Mouse (Mus musculus) inflammation-experienced regulatory T-cells, adult 16 weeks (primary cell): ENCODE measurements around the gene Srebf2. TPM values are rescaled to one million over a fixed set of nuclear protein-coding genes. Genes with fewer than 3 reads are reported as not detected.

Experiments
- polyA plus RNA-seq: library from polyadenylated mRNA; unstranded; fragments of 100-300 nt; shearing (Covaris generic); gene quantifications from one replicate; pipeline ENCODE4 v1.2.1, GENCODE M21; 2017

Srebf2 gene
- polyA plus RNA-seq, result 167 TPM

GRCm38 (mm10) chr15:82146770-82147610 lies at the start of gene Srebf2:
TSS of gene Srebf2 (plus strand) at chr15:82147181.

GRCm38 (mm10) chr15:82127426-82128374 lies 19.3 kb upstream of the Srebf2 start, which contains the start of gene Ccdc134:
TSS of gene Ccdc134 (plus strand) at chr15:82127922.

GRCm38 (mm10) chr15:82212752-82213063 lies 65.7 kb downstream of the Srebf2 start, which contains the start of gene Shisa8:
TSS of gene Shisa8 (minus strand) at chr15:82212815.

GRCm38 (mm10) chr15:82223657-82224601 lies 76.9 kb downstream of the Srebf2 start, which contains the start of gene Tnfrsf13c:
TSS of gene Tnfrsf13c (minus strand) at chr15:82224369.

GRCm38 (mm10) chr15:82244115-82244804 lies 97.3 kb downstream of the Srebf2 start, which contains the start of gene Cenpm:
TSS of gene Cenpm (minus strand) at chr15:82244748.

GRCm38 (mm10) chr15:82252097-82252496 lies 105.1 kb downstream of the Srebf2 start, which contains the start of gene 1500009C09Rik:
TSS of gene 1500009C09Rik (plus strand) at chr15:82252397.

Other genes starting within 250 kb of the Srebf2 start
- 52.2 TPM for gene Polr3h, start 220.9 kb upstream of the Srebf2 start, polyA plus RNA-seq
- not detected for gene Csdc2, start 210.4 kb upstream of the Srebf2 start, polyA plus RNA-seq
- 13.7 TPM for gene Pmm1, start 186.3 kb upstream of the Srebf2 start, polyA plus RNA-seq
- gene 1700029P11Rik, start 166.6 kb upstream of the Srebf2 start, polyA plus RNA-seq, result not detected
- gene Xrcc6, start 159.3 kb upstream of the Srebf2 start, polyA plus RNA-seq, result 80.5 TPM
- gene Desi1, start 113.3 kb upstream of the Srebf2 start, polyA plus RNA-seq, result 31.6 TPM
- 179 TPM for gene Snu13, start 99.6 kb upstream of the Srebf2 start, polyA plus RNA-seq
- 0.06 TPM for gene 4930407I10Rik, start 88.0 kb upstream of the Srebf2 start, polyA plus RNA-seq
- gene Mei1, start 77.2 kb upstream of the Srebf2 start, polyA plus RNA-seq, result not detected
- 33.5 TPM for gene Ccdc134, start 19.3 kb upstream of the Srebf2 start, polyA plus RNA-seq
- not detected for gene Shisa8, start 65.6 kb downstream of the Srebf2 start, polyA plus RNA-seq
- 3.2 TPM for gene Tnfrsf13c, start 77.2 kb downstream of the Srebf2 start, polyA plus RNA-seq
- 7.6 TPM for gene Cenpm, start 97.6 kb downstream of the Srebf2 start, polyA plus RNA-seq
- gene 1500009C09Rik, start 105.2 kb downstream of the Srebf2 start, polyA plus RNA-seq, result not detected
- not detected for gene Sept3, start 127.7 kb downstream of the Srebf2 start, polyA plus RNA-seq
- not detected for gene Wbp2nl, start 151.8 kb downstream of the Srebf2 start, polyA plus RNA-seq
- 82.3 TPM for gene Naga, start 191.7 kb downstream of the Srebf2 start, polyA plus RNA-seq
- 4.5 TPM for gene Pheta2, start 191.8 kb downstream of the Srebf2 start, polyA plus RNA-seq
- 197 TPM for gene Smdt1, start 191.8 kb downstream of the Srebf2 start, polyA plus RNA-seq
- gene Ndufa6, start 207.1 kb downstream of the Srebf2 start, polyA plus RNA-seq, result 327 TPM
- 9.4 TPM for gene Cyp2d22, start 233.1 kb downstream of the Srebf2 start, polyA plus RNA-seq
- gene Cyp2d11, start 246.8 kb downstream of the Srebf2 start, polyA plus RNA-seq, result not detected